Mouse (Mus musculus): ENCODE measurements at regions not wholly inside any gene's neighbourhood (a gene's known extent, or its start where the extent isn't known, plus 50 kb on each side); places are given as distances from the start of the nearest gene placed in this dataset.

DNA sequence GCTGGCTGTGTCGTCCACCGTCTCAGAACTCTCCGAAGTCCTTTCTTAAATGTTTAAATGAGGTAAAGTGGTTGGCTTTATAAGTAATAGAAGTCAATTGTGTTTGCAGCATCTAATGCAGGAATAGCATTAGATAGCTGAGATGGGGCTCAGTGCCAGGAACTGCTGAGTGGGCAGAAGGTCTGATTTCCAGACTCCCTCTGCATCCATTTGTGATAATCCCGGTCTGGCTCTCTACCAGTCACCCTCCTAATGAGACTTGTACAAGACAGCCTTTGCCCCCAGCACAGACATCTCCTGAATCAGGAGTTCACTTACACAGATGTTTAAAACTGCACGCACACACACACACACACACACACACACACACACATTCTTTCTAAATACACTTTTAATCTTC lies 489.5 kb downstream of the Dhx35 start:
- TF ChIP-seq CTCF (IDR thresholded peaks at IDR 0.05; ENCODE audit: low read depth, low read length) = no peak
- no peak for TF ChIP-seq POLR2AphosphoS5 (IDR thresholded peaks at IDR 0.05; ENCODE audit: insufficient replicate concordance, low read depth, low read length)
- no peak for TF ChIP-seq TAL1 (conservative IDR thresholded peaks at IDR 0.05; ENCODE audit: low read depth, low read length)
- no peak for TF ChIP-seq GATA1 (IDR thresholded peaks at IDR 0.05; ENCODE audit: borderline replicate concordance, low read length)

Data from G1E (cell line).